8 mouse cellular contexts compared by ENCODE assay signal in the genomic region with DNA sequence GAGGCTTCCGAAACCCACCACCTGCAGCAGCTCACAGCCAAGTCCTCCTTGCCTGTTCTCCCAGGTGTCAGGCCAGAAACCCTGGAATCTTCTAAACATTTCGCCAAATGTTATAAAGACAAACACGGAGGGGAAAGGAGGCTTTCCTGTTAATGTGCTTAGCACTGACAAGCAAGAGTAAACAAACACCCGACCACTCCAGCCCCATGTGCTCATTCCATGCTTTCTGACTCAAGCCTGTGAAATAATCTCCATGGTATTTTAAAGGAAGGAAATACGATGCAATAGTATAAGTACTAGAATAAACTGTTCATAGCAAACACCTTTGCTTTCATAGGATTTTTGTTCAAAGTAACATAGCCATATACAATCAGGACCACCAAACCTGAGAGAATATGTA. TPM values are rescaled to one million over a fixed set of nuclear protein-coding genes. Genes with fewer than 3 reads are reported as not detected.
DNase-seq lines count a peak whose midpoint lies in the region; ATAC-seq and TF ChIP-seq lines count a peak whose summit lies in the region.
"Had no signal": no experiment of that assay in that cellular context is flagged by ENCODE, and none has a peak within 500 bp of the region (broad histone marks: within the 10 kb centered on the region; RNA-seq: fewer than 3 reads in every experiment).

No protein-coding gene starts in this region.

- H3K36me3 ChIP-seq in lung, embryonic 16.5 days (ENCODE audit: control insufficient read depth, insufficient read depth, low read length) = no peaks in the 10 kb centered on the region
- no peaks in the 10 kb centered on the region for H3K36me3 ChIP-seq in forebrain, embryonic 12.5 days (replicated peaks)
- peaks cover 6% of the 10 kb centered on the region; the same call in 1 of the 2 replicates for H3K36me3 ChIP-seq in limb, embryonic 14.5 days (ENCODE audit: control insufficient read depth, insufficient read depth, low read length)
- H3K36me3 ChIP-seq in stomach, embryonic 15.5 days = no peaks in the 10 kb centered on the region

- H3K4me1 ChIP-seq in lung, embryonic 16.5 days (replicated peaks; ENCODE audit: control insufficient read depth, insufficient read depth, low read length) = peaks cover 67% of the 10 kb centered on the region
- peaks cover 38% of the 10 kb centered on the region for H3K4me1 ChIP-seq in forebrain, embryonic 12.5 days
- H3K4me1 ChIP-seq in limb, embryonic 14.5 days (ENCODE audit: control insufficient read depth, insufficient read depth, low read length) = peaks cover 34% of the 10 kb centered on the region
- H3K4me1 ChIP-seq in stomach, embryonic 15.5 days = peaks cover 34% of the 10 kb centered on the region

- peak overlapping the region; percentile 95 for H3K27ac ChIP-seq in lung, embryonic 16.5 days (ENCODE audit: low read length)
- peak overlapping the region; percentile 91 for H3K27ac ChIP-seq in forebrain, embryonic 12.5 days
- H3K27ac ChIP-seq in limb, embryonic 14.5 days (replicated peaks; ENCODE audit: low read depth, low read length) = 0 out of 2 replicates have a peak overlapping the region, but pooled peaks have one; percentile 79
- H3K27ac ChIP-seq in stomach, embryonic 15.5 days = peak overlapping the region; percentile 95

- TF ChIP-seq POLR2A in limb, embryonic 14.5 days (IDR thresholded peaks at IDR 0.05; ENCODE audit: borderline replicate concordance, extremely low read depth, insufficient read depth, insufficient read length) = no peak

- H3K4me2 ChIP-seq in lung, embryonic 16.5 days (ENCODE audit: low read depth, low read length) = peak overlapping the region; percentile 24; the same call in 1 of the 2 replicates
- H3K4me2 ChIP-seq in forebrain, embryonic 12.5 days = no peak overlapping the region
- H3K4me2 ChIP-seq in limb, embryonic 14.5 days (replicated peaks; ENCODE audit: low read depth, low read length, severe bottlenecking) = no peak overlapping the region
- no peak overlapping the region for H3K4me2 ChIP-seq in stomach, embryonic 15.5 days

- no peak overlapping the region for H3K4me3 ChIP-seq in lung, embryonic 16.5 days (ENCODE audit: low read length)
- no peak overlapping the region for H3K4me3 ChIP-seq in forebrain, embryonic 12.5 days (replicated peaks)
- H3K4me3 ChIP-seq in limb, embryonic 14.5 days (replicated peaks; ENCODE audit: low read length) = no peak overlapping the region
- no peak overlapping the region for H3K4me3 ChIP-seq in stomach, embryonic 15.5 days (replicated peaks)

- H3K9me3 ChIP-seq in lung, embryonic 16.5 days (ENCODE audit: control insufficient read depth, low read length) = no peaks in the 10 kb centered on the region
- H3K9me3 ChIP-seq in forebrain, embryonic 12.5 days = no peaks in the 10 kb centered on the region
- no peaks in the 10 kb centered on the region for H3K9me3 ChIP-seq in limb, embryonic 14.5 days (ENCODE audit: control insufficient read depth, low read length)
- H3K9me3 ChIP-seq in stomach, embryonic 15.5 days = no peaks in the 10 kb centered on the region

- no peak for DNase-seq in lung, postnatal 14 days
- DNase-seq in limb, embryonic 14.5 days (ENCODE audit: low spot score) = no peak
- no peak for DNase-seq in gastrocnemius, adult 8-10 months (ENCODE audit: low spot score in 2 of 2)
- no peak for DNase-seq in right cerebral cortex, postnatal 36 days (ENCODE audit: low spot score in 2 of 2)
- DNase-seq: right cerebral cortex, postnatal 4 days had no signal

- H3K9ac ChIP-seq in lung, embryonic 16.5 days (ENCODE audit: low read length) = no peak overlapping the region
- no peak overlapping the region for H3K9ac ChIP-seq in forebrain, embryonic 12.5 days
- no peak overlapping the region for H3K9ac ChIP-seq in limb, embryonic 14.5 days (ENCODE audit: low read depth, low read length, severe bottlenecking)
- no peak overlapping the region for H3K9ac ChIP-seq in stomach, embryonic 15.5 days

- 17% methylated on average over 5 of the region's 5 CpGs for WGBS in lung, embryonic 16.5 days
- WGBS in forebrain, embryonic 12.5 days = 68% methylated on average over 5 of the region's 5 CpGs
- 41% methylated on average over 5 of the region's 5 CpGs for WGBS in limb, embryonic 14.5 days
- WGBS in stomach, embryonic 15.5 days = 25% methylated on average over 5 of the region's 5 CpGs

- ATAC-seq in lung, embryonic 16.5 days (ENCODE audit: low read depth) = 0 out of 2 replicates have a peak, but pooled peaks have one; percentile 16
- no peak for ATAC-seq in forebrain, embryonic 12.5 days (ENCODE audit: low FRiP score)
- no peak for ATAC-seq in limb, embryonic 14.5 days (ENCODE audit: low FRiP score, low read depth)
- ATAC-seq in stomach, embryonic 15.5 days (ENCODE audit: insufficient read depth, low FRiP score, low read depth) = no peak

- no peaks in the 10 kb centered on the region for H3K27me3 ChIP-seq in lung, embryonic 16.5 days (ENCODE audit: control insufficient read depth, insufficient read depth, low read depth, low read length)
- H3K27me3 ChIP-seq in forebrain, embryonic 12.5 days = no peaks in the 10 kb centered on the region
- H3K27me3 ChIP-seq in limb, embryonic 14.5 days (ENCODE audit: control insufficient read depth, insufficient read depth, low read length) = no peaks in the 10 kb centered on the region
- H3K27me3 ChIP-seq in stomach, embryonic 15.5 days (replicated peaks) = no peaks in the 10 kb centered on the region

RNA-seq across cellular contexts. Expression of gene Gna12, which starts 38.0 kb away (rescaled TPM):
- 8.4 and 8.5 TPM in 2 replicates for polyA plus RNA-seq in lung, embryonic 16.5 days (2015; fragmentation: Nextera tagmentation; extraction: Ambion mirVana)
- 11.8 and 23.9 TPM in 2 replicates for polyA plus RNA-seq in forebrain, embryonic 12.5 days (2016; fragmentation: Nextera tagmentation; extraction: Ambion mirVana)
- polyA plus RNA-seq in limb, embryonic 14.5 days (2012; rRNA removed) = 63.8 and 91.5 TPM in 2 replicates
- 46.7 and 55.5 TPM in 2 replicates for polyA plus RNA-seq in limb, embryonic 14.5 days (2014; fragmentation: Nextera tagmentation; extraction: Ambion mirVana)
- 49.5 and 50.1 TPM in 2 replicates for polyA plus RNA-seq in stomach, embryonic 15.5 days (2015; fragmentation: Nextera tagmentation; extraction: Ambion mirVana)
- 10 to 100 TPM; 21.4 to 30.8 (median 24.5) TPM for total RNA-seq in gastrocnemius, adult 8-10 months (2022)
